Mouse (Mus musculus) gastrocnemius, postnatal 36 days (tissue): Measurements from ENCODE around the gene Fgfr2. TPM values are rescaled to one million over a fixed set of nuclear protein-coding genes. Genes with fewer than 3 reads are reported as not detected.

Experiments
- DNase-seq, 2 experiments: peaks; one replicate each; pipeline ENCODE4 v3.0.0; 2022
- intact Hi-C: fragments of 180-260 bp; cut with DNase I; formaldehyde crosslinking; loops from one replicate; pipeline ENCODE4 v1.15.1; 2025
- total RNA-seq, 2 experiments: library from RNA; stranded (reverse); gene quantifications; 2 replicates each; pipeline ENCODE4 v1.2.3; 2021

Fgfr2 gene
- total RNA-seq, 2 experiments from 2014 or later = 0.28 to 0.49 TPM

- no peak for DNase-seq
- intact Hi-C loops = no loop called here
These were observed 2853.9 kb downstream of the Fgfr2 start for GRCm38 (mm10) chr7:130269124-130269867.

GRCm38 (mm10) chr7:130267099-130267498 lies 2856.1 kb downstream of the Fgfr2 start:
- DNase-seq = no peak
- intact Hi-C loops = no loop called here

GRCm38 (mm10) chr7:130266166-130266490 lies 2857.0 kb downstream of the Fgfr2 start:
- DNase-seq = peak; percentile 59 to 71

DNA sequence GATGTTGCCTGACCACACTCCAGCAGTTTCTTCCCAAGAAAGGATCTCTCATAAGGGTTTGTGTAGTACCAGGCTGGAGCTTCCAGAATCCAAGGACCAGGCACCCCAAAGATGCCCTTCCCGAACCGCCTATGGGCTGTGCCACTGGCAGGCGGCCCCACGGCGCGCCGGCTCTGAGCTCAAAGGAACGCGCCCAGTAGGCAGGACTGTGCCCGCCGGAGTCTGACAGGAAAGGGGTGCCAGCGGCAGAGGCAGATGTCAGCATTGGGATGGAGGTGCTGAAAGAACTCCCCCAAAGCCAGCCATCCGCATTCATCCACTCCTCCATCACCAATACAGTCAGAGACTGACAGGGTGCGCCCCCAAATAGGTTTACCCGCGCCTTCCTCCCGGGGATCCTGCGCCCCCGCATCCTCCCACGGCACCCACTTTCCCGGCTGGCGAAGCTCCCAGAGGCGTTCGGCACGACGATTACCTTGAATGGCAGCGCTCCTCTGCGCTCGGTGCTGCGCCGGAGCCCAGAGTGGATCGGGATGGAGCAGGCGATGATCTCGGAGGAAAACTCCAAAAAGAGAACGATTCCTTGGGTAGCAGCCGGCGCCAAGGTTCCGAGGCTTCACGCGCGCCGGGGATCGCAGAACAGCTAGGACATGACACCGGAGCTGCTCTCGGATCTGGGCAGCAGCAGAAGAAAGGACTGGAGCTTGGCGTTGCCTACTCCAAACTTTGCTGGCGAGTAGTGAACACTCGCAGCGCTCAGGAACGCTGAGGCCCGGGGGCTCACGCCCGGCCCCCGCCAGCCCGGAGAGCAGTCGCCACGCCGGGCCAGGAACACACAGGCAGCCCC lies 2857.6 kb downstream of the Fgfr2 start:
- intact Hi-C loops = no loop called here
- peak in 1 of 2 experiments; percentile 17 for DNase-seq

More at GRCm38 (mm10) chr7:130266166-130266490, 2857.0 kb downstream of the Fgfr2 start:
- intact Hi-C loops = no loop called here

DNA sequence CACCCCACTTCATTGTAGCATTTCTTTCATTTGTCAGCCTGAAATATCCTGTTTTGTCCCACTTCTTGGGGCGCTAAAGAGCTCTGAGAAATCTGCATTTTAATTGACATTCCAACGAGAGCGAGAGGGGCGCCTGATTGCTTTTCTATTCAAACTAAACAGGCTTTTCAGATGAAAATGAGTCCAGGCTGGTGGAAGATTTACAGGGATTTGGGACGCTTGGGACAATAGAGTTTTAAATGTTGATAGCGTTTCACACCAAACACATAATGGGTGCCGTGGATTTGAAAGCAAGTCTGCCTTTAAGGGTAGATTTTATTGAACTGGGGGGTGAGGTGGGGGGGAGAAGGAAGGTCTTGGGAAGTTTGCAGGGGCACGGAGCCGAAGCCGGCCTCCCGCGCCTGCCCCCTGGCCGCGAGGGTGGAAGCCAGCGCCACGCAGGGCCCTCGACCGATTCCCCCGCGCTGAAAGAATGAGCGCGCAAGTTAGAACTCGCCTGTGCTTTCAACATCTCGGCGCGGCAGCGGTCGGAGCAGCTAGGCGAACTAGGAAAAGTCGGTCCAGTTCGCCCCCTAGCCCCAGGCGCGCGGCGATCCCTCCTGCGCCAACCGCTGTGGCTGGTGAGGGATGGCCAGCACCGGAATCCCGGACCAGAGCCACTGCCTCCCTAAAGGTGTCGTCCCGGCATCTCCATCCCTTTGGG lies 2858.4 kb downstream of the Fgfr2 start:
- intact Hi-C loops = no loop called here
- DNase-seq = peak in 1 of 2 experiments; percentile 34

- intact Hi-C loops = no loop called here
- DNase-seq = no peak
These were observed 2859.3 kb downstream of the Fgfr2 start for GRCm38 (mm10) chr7:130263799-130264351.

GRCm38 (mm10) chr7:130263233-130263594 lies 2859.9 kb downstream of the Fgfr2 start:
- intact Hi-C loops = no loop called here

GRCm38 (mm10) chr7:130262528-130263232 lies 2860.5 kb downstream of the Fgfr2 start:
- no peak for DNase-seq
- intact Hi-C loops = no loop called here

More at GRCm38 (mm10) chr7:130263233-130263594, 2859.9 kb downstream of the Fgfr2 start:
- DNase-seq = no peak

DNA sequence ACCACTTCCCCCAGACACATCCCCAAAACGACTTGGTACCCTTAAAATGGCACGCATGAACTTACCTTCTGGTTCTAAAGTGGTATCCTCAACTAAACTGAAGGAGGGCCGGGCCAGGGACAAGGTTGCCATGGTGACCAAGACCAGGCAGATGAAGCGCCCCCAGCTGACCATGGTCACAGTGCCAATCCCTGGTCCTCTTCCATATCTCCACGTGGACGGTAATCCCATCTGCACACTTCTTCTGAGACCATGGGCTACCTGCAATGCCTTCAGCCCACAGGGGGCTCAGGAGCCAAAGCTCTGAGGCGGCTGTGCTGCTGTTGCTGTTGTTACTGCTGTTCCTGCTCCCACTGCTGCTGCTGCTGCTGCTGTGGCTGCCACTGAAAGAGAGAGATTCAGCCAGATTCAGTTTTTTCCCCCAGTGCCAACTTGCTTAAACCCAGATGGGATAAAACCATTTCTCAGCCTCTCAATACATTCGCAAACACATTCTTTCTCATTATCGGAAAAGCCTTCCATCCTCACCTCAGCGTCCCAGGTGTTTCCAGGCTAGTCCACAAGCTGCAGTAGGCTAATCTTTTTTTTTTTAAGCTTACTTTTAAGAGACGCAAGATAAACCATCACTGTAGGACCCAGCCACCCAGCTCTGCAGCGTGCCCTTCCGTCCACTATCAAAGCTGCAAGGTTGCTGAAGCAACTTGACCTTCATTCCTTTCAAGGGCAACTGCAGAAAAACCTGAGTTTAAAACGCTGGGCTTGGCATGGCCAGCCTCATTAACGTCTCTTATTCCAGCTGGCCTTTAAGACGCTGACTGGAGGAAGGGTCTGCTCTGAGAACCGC lies 2861.2 kb downstream of the Fgfr2 start:
- intact Hi-C loops = no loop called here
- DNase-seq = no peak

DNA sequence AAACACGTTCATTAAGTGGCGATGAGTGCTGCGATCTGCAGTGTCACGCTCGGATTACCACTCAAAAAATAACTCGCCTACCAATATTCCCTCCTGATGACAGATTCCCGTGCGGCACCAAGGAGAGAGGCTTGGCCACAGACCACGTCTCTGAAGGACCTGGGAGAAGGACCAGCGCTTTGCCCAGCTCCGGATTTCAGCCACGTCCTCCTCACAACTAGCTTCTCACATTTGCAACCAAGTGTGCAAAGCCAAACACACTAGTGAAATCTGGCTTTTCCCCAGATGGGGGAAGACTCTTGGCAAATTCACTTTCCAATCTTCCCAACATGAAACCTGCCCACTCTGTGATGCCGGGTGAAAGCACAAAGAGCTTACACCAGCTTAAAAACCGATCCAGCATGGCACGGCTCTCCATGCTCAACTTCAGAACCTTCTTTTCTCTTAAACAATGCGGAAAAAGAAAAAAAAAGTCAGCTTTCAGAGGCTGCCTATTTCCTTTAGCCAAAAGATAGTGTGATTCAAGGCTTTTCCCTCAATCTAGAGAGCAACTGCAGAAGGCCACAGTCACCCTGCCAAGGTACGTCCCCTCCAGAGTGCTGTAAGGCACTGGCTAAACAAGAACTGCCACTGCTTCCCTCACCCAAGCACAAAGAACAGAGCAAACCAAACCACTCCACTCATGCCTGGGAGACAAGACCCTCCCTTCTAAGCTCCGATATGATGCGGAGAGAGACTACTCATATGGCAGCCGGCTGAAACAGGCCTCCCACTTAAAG lies 2862.1 kb downstream of the Fgfr2 start:
- intact Hi-C loops = no loop called here
- DNase-seq = no peak

DNA sequence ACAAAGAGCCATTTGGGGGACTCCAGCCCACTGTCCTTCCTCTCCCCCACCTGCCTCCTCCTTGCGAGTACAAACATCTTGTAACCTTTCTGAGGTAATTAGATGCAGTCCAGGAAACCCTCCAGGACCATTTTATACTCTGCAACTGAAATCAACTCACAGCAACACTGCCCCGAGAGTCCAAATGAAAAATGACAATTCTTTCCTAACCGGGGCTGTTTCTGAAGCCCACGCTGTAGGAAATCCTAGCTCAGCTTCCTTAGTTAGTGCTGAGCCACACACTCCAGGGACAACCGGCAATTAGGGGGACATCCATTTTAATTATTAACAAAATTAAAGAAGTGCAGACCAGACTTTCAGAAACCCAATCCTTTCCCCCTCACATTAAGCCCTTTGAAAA lies 2863.1 kb downstream of the Fgfr2 start:
- intact Hi-C loops = no loop called here
- DNase-seq = no peak

DNA sequence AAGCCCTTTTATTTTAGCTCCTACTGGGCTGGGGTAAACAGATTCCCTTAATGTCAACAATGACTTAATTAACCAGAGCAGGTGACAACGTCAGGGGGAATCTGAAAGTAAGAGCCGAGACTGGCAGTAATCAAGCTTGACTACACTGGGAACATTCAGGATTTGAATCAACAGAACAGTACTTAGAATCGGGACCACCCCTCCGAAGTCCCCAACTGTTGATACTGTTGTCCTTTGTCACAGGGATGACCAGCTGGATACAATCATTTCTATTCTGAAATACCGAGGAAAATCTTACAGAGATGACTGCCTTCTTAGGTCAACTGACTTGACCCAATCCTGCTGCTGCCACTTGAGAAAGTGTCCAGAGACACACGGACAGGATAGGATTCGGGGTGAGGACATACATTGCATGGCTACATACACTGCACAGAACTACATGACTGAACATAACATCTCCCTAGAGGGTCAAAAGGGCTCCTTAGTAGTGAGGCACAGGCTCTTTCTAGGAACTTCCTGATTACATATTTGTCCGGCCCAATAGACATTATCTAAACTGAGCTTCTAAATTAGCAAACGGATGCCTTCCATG lies 2864.3 kb downstream of the Fgfr2 start:
- DNase-seq = no peak
- intact Hi-C loops = no loop called here

DNA sequence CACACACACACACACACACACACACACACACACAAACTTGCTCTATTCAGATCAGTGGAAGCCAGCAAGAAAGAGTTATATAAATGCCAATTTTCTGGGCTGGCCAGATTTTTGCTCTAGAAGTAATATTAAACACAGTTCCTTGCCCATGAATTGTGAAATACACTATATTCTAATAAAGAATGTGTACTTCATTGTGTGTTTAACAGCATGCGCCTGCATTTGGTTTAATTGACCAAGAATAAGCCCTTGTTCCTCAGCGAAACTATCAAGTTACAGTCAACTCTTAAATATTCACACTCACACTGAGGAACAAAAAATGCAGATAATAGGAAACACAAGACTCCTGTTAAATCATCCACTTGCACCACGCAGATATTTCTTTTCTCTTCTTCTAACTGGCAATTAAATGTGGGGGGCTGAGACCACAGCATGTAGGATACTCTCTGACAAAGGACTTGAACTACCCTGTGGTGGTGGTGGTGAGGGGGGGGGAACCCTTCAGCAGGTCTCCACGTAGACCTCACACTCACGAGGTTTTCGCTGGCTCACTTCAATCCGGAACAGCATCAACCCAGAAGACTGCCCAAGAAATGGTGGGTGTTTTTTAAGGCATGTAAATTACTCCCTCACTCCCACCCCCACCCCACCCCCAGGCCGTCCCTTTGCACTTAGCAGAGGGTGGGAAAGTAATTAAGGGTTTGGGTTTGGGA lies 2865.0 kb downstream of the Fgfr2 start:
- intact Hi-C loops = no loop called here
- DNase-seq = no peak

- intact Hi-C loops = no loop called here
- no peak for DNase-seq
These were observed 2869.9 kb downstream of the Fgfr2 start for GRCm38 (mm10) chr7:130253264-130253663.

GRCm38 (mm10) chr7:130251936-130252523 lies 2871.1 kb downstream of the Fgfr2 start:
- intact Hi-C loops = no loop called here
- DNase-seq = no peak

DNA sequence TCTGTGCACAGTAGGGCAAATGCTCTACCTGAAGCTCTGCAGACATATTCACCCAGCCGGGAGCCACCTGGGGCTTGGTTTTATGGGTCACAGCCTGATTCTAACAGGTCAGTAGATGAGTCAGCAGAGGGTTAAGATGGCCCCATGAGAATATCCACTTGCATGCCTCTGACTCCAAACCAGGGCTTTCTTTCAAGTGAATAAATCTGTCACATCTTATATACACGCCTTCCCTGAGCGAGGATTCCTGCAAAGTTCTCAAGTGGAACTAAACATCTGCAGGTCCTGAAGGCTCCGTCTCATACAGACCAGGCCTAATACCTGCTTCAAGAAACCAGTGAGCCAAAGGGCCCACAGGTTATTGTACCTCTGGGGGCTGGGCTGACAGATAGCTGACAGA lies 2872.2 kb downstream of the Fgfr2 start:
- no peak for DNase-seq
- intact Hi-C loops = no loop called here

DNA sequence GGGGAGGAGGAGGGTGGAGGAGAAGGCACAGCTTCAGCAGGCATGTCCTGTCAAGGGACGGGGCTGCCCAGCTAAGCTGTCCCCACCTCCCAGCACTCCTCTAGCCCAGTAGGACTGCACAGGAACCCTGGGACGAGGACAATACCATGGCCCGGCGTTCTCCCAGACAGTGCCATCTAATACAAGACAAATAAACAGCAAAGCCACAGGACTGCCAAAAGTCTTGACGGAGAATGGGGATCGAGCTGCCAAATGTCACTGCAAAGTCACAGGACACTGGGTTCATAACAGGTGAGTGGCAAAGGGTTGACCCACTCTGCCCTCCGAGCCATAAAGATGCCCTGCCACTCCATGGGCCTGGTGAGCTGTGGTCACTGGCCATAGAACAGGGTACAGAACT lies 2874.7 kb downstream of the Fgfr2 start:
- intact Hi-C loops = no loop called here
- DNase-seq = no peak
